Mouse (Mus musculus) liver, embryonic 13.5 days (tissue): ENCODE data around the gene Fam222a. TPM values are rescaled to one million over a fixed set of nuclear protein-coding genes. Genes with fewer than 3 reads are reported as not detected.

Experiments used
- ATAC-seq: fragments of 200-750 bp; cut with Nextera tagmentation; 2 replicates; pipeline ENCODE4 v1.8.0; 2017; ENCODE audit warnings: low read depth, mild to moderate bottlenecking, moderate number of reproducible peaks, moderate library complexity
- DNase-seq: peaks from one replicate; pipeline ENCODE4 v3.0.0; 2022
- H3K27ac ChIP-seq: fragments of 300-500 bp; sonication (generic); 2 replicates; pipeline ENCODE4 v1.5.1; 2015; ENCODE audit warnings: moderate library complexity, mild to moderate bottlenecking, inconsistent platforms
- H3K27me3 ChIP-seq: fragments of 300-500 bp; sonication (generic); 2 replicates; pipeline ENCODE4 v1.6.1; 2015; ENCODE audit warnings: mild to moderate bottlenecking, inconsistent platforms
- H3K36me3 ChIP-seq: fragments of 300-500 bp; sonication (generic); 2 replicates; pipeline ENCODE4 v1.6.1; 2015; ENCODE audit warnings: mild to moderate bottlenecking, inconsistent platforms
- H3K4me1 ChIP-seq: fragments of 300-500 bp; sonication (generic); replicated peaks from 2 replicates; pipeline ENCODE4 v1.6.1; 2015; ENCODE audit warnings: inconsistent platforms
- H3K4me2 ChIP-seq: fragments of 300-500 bp; sonication (generic); 2 replicates; pipeline ENCODE4 v1.6.1; 2015; ENCODE audit warnings: inconsistent platforms, mild to moderate bottlenecking, moderate library complexity
- H3K4me3 ChIP-seq: fragments of 300-500 bp; sonication (generic); replicated peaks from 2 replicates; pipeline ENCODE4 v1.5.1; 2015; ENCODE audit warnings: mild to moderate bottlenecking, inconsistent platforms
- H3K9ac ChIP-seq: fragments of 300-500 bp; sonication (generic); 2 replicates; pipeline ENCODE4 v1.6.1; 2015; ENCODE audit warnings: mild to moderate bottlenecking, inconsistent platforms
- H3K9me3 ChIP-seq: fragments of 300-500 bp; sonication (generic); replicated peaks from 2 replicates; pipeline ENCODE4 v1.6.1; 2016; ENCODE audit warnings: inconsistent platforms
- WGBS: fragments of 180-500 bp; shearing (Covaris S2); methylation state at CpG from one replicate; pipeline ENCODE4 v1.1.7; 2015; ENCODE audit not compliant: insufficient replicate concordance; 5-methylcytosine and 5-hydroxymethylcytosine counted together
- polyA plus RNA-seq: library from polyadenylated mRNA; unstranded; fragments of >200 nt; fragmentation: Nextera tagmentation; extraction: Ambion mirVana; gene quantifications from 2 replicates; pipeline ENCODE4 v1.2.1, GENCODE M21; 2015

The Fam222a gene
- polyA plus RNA-seq, 1 experiment from 2014 or later: 0.58 TPM

DNA sequence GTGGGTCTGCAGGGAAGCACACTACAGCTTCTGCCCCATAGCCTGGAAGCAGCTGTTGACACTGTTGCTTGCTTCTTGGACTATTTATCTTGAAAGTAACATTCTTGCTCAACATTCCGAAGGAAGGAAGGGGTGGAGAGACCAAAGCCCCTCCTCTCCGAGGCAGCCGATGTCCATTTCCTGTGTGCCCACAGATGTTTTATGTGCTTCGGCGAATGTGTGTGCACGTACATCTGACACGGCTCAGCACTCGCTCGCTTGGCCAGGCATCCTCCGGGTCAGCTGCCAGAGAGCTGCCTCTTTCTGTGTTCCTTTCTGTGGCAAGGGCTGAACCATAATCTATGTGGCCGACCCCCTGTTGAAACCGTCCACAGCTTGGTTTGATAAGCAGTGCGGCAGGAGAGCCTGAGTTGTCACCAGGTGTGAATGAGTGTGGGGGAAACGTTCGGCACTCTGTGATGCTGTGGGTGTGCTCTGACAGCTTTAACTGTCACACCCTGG is 27.0 kb downstream of the Fam222a start:
- DNase-seq (no peak), ATAC-seq (no peak)
- Histone ChIP-seq H3K36me3 (no peaks in the 10 kb centered on the region), H3K27me3 (no peaks in the 10 kb centered on the region), H3K4me3 (no peak overlapping the region), H3K27ac (peak overlapping the region; percentile 75), H3K4me2 (peak overlapping the region; percentile 39), H3K9me3 (no peaks in the 10 kb centered on the region), H3K4me1 (peaks cover 76% of the 10 kb centered on the region), H3K9ac (peak overlapping the region; percentile 6; the same call in 1 of the 2 replicates)
- WGBS: 5% methylated on average over 15 of the region's 15 CpGs

- H3K27ac ChIP-seq: peak overlapping the region; percentile 73
- ATAC-seq (peak; percentile 63), DNase-seq (no peak)
- no peaks in the 10 kb centered on the region for H3K36me3 ChIP-seq
- H3K4me1 ChIP-seq: peaks cover 59% of the 10 kb centered on the region
- H3K27me3 ChIP-seq: no peaks in the 10 kb centered on the region
- H3K9me3 ChIP-seq: no peaks in the 10 kb centered on the region
- no peak overlapping the region for H3K4me3 ChIP-seq
- 17% methylated on average over 10 of the region's 10 CpGs for WGBS
- no peak overlapping the region for H3K9ac ChIP-seq
- H3K4me2 ChIP-seq: peak overlapping the region; percentile 23; the same call in 1 of the 2 replicates
Observed at GRCm38 (mm10) chr5:114596604-114597003, 28.8 kb downstream of the Fam222a start.

DNA sequence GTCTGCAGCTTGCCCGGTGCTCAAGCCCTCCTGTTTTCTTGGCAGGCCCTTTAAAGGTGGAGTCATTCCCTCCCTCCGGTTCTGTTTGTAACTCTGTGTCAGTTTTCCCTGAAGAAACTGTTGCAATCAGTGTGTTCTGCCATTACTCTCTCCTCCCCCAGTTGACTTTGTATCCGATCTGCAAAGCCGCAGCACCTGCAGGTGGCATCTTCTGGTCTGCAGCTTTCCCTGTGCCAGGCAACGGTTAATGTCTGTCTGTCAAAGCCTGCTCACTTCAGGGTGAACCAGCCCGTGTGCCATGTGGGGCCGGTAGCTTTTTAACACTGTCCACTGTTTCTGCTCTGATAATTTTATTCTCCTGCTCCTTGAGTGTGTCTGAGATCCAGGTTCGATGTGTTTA is 29.4 kb downstream of the Fam222a start:
- ATAC-seq: no peak
- Histone ChIP-seq H3K9ac (no peak overlapping the region), H3K9me3 (no peaks in the 10 kb centered on the region), H3K27me3 (no peaks in the 10 kb centered on the region), H3K4me2 (peak overlapping the region; percentile 23; the same call in 1 of the 2 replicates), H3K4me1 (peaks cover 57% of the 10 kb centered on the region), H3K4me3 (no peak overlapping the region), H3K27ac (peak overlapping the region; percentile 73; the same call in 1 of the 2 replicates), H3K36me3 (no peaks in the 10 kb centered on the region)
- 49% methylated on average over 8 of the region's 8 CpGs for WGBS
- DNase-seq: no peak

- Histone ChIP-seq H3K27ac (no peak overlapping the region), H3K4me1 (peaks cover 52% of the 10 kb centered on the region), H3K4me2 (0 out of 2 replicates have a peak overlapping the region, but pooled peaks have one; percentile 23), H3K4me3 (no peak overlapping the region), H3K27me3 (no peaks in the 10 kb centered on the region), H3K9me3 (no peaks in the 10 kb centered on the region), H3K9ac (no peak overlapping the region), H3K36me3 (no peaks in the 10 kb centered on the region)
- ATAC-seq: no peak
- 48% methylated on average over 6 of the region's 6 CpGs for WGBS
- DNase-seq: no peak
Observed at GRCm38 (mm10) chr5:114597652-114598051, 29.8 kb downstream of the Fam222a start.

GRCm38 (mm10) chr5:114602012-114602411 is 34.2 kb downstream of the Fam222a start:
- Histone ChIP-seq H3K4me3 (no peak overlapping the region), H3K27me3 (no peaks in the 10 kb centered on the region), H3K9me3 (no peaks in the 10 kb centered on the region), H3K36me3 (no peaks in the 10 kb centered on the region), H3K9ac (no peak overlapping the region), H3K4me1 (peaks cover 13% of the 10 kb centered on the region), H3K27ac (no peak overlapping the region), H3K4me2 (no peak overlapping the region)
- ATAC-seq (no peak), DNase-seq (no peak)
- WGBS: 68% methylated on average over 8 of the region's 8 CpGs

- H3K4me3 ChIP-seq: no peak overlapping the region
- H3K36me3 ChIP-seq: no peaks in the 10 kb centered on the region
- no peaks in the 10 kb centered on the region for H3K9me3 ChIP-seq
- DNase-seq: no peak
- H3K4me1 ChIP-seq: peaks cover 12% of the 10 kb centered on the region
- H3K27me3 ChIP-seq: no peaks in the 10 kb centered on the region
- no peak overlapping the region for H3K4me2 ChIP-seq
- no peak for ATAC-seq
- H3K9ac ChIP-seq: no peak overlapping the region
- WGBS: 61% methylated on average over 5 of the region's 5 CpGs
- no peak overlapping the region for H3K27ac ChIP-seq
Observed at GRCm38 (mm10) chr5:114603975-114604374, 36.2 kb downstream of the Fam222a start.

- Histone ChIP-seq H3K9ac (no peak overlapping the region), H3K4me3 (no peak overlapping the region), H3K4me2 (no peak overlapping the region), H3K4me1 (peaks cover 12% of the 10 kb centered on the region), H3K36me3 (no peaks in the 10 kb centered on the region), H3K27me3 (peaks cover 3% of the 10 kb centered on the region; the same call in 1 of the 2 replicates), H3K27ac (no peak overlapping the region), H3K9me3 (no peaks in the 10 kb centered on the region)
- WGBS: 34% methylated on average over 11 of the region's 11 CpGs
- DNase-seq (no peak), ATAC-seq (0 out of 2 replicates have a peak, but pooled peaks have one; percentile 3)
Observed at GRCm38 (mm10) chr5:114604781-114605290, 37.0 kb downstream of the Fam222a start.

DNA sequence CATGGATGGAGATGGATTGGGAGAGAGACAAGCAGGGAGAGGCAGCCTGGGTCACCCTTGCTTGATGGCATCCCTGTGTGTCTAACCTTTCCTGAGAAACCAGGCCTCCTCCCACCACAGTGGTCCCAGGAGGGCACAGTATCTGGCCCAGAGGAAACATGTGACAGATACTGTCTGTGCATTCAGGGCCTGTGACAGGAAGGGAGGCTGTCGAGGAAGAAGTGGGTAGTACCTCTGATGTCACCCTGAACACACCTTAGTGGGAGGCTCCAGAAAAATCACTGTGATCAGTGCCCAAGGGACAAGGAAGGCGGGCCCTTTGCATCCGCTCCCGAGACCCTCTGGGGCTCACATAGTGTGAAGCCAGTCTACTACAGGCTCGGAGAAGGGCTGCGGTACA is 38.2 kb downstream of the Fam222a start:
- H3K4me3 ChIP-seq: no peak overlapping the region
- H3K27me3 ChIP-seq: peaks cover 11% of the 10 kb centered on the region; the same call in 1 of the 2 replicates
- WGBS: 67% methylated on average over 6 of the region's 6 CpGs
- peaks cover 12% of the 10 kb centered on the region for H3K4me1 ChIP-seq
- H3K36me3 ChIP-seq: no peaks in the 10 kb centered on the region
- no peak for ATAC-seq
- no peak overlapping the region for H3K9ac ChIP-seq
- no peaks in the 10 kb centered on the region for H3K9me3 ChIP-seq
- no peak overlapping the region for H3K4me2 ChIP-seq
- no peak for DNase-seq
- H3K27ac ChIP-seq: no peak overlapping the region

- H3K27ac ChIP-seq: no peak overlapping the region
- WGBS: 71% methylated on average over 8 of the region's 8 CpGs
- H3K27me3 ChIP-seq: peaks cover 11% of the 10 kb centered on the region; the same call in 1 of the 2 replicates
- DNase-seq (no peak), ATAC-seq (no peak)
- H3K4me2 ChIP-seq: no peak overlapping the region
- no peak overlapping the region for H3K9ac ChIP-seq
- H3K4me1 ChIP-seq: peaks cover 17% of the 10 kb centered on the region
- no peaks in the 10 kb centered on the region for H3K9me3 ChIP-seq
- H3K36me3 ChIP-seq: no peaks in the 10 kb centered on the region
- H3K4me3 ChIP-seq: no peak overlapping the region
Observed at GRCm38 (mm10) chr5:114607651-114608050, 39.8 kb downstream of the Fam222a start.

GRCm38 (mm10) chr5:114608516-114608915 is 40.7 kb downstream of the Fam222a start:
- Histone ChIP-seq H3K36me3 (no peaks in the 10 kb centered on the region), H3K27me3 (peaks cover 11% of the 10 kb centered on the region; the same call in 1 of the 2 replicates), H3K27ac (no peak overlapping the region), H3K4me2 (no peak overlapping the region), H3K4me3 (no peak overlapping the region), H3K4me1 (peaks cover 17% of the 10 kb centered on the region), H3K9me3 (no peaks in the 10 kb centered on the region), H3K9ac (no peak overlapping the region)
- DNase-seq: no peak
- WGBS: 5% methylated on average over 12 of the region's 12 CpGs
- ATAC-seq: no peak

- DNase-seq (no peak), ATAC-seq (no peak)
- Histone ChIP-seq H3K9ac (no peak overlapping the region), H3K4me3 (no peak overlapping the region), H3K4me1 (peaks cover 42% of the 10 kb centered on the region), H3K27me3 (peaks cover 11% of the 10 kb centered on the region; the same call in 1 of the 2 replicates), H3K4me2 (no peak overlapping the region), H3K27ac (no peak overlapping the region), H3K36me3 (no peaks in the 10 kb centered on the region), H3K9me3 (no peaks in the 10 kb centered on the region)
- WGBS: 79% methylated on average over 10 of the region's 10 CpGs
Observed at GRCm38 (mm10) chr5:114611256-114611655, 43.4 kb downstream of the Fam222a start.
